Mouse (Mus musculus) right cerebral cortex, adult 2 months (tissue): Measurements from ENCODE around the gene Tspan33.
"Not testable (repeated sequence)": the region's sequence is repeated elsewhere in the genome, so short reads cannot be mapped to it uniquely, and the experiment has no call there.

Source experiments
- DNase-seq, 2 experiments: peaks; one replicate each; pipeline ENCODE4 v3.0.0; 2021 to 2022; ENCODE audit warnings: low spot score in 2 of 2

The Tspan33 gene

GRCm38 (mm10) chr6:29693953-29694352 lies at the start of gene Tspan33:
Gene Tspan33, plus strand, starts transcription at chr6:29694222.
- peak; percentile 92 to 95 for DNase-seq

GRCm38 (mm10) chr6:29649494-29650169 lies 44.4 kb upstream of the Tspan33 start:
- peak; percentile 94 to 97 for DNase-seq

- no peak for DNase-seq
Measured at GRCm38 (mm10) chr6:29650170-29650549, 43.9 kb upstream of the Tspan33 start.

- no peak for DNase-seq
Measured at GRCm38 (mm10) chr6:29653271-29653670, 40.8 kb upstream of the Tspan33 start.

GRCm38 (mm10) chr6:29658626-29659475 lies 35.2 kb upstream of the Tspan33 start:
- no peak for DNase-seq

GRCm38 (mm10) chr6:29659964-29660363 lies 34.1 kb upstream of the Tspan33 start:
- no peak for DNase-seq

GRCm38 (mm10) chr6:29660662-29661307 lies 33.2 kb upstream of the Tspan33 start:
- no peak for DNase-seq

GRCm38 (mm10) chr6:29667266-29667665 lies 26.8 kb upstream of the Tspan33 start:
- no peak for DNase-seq

- DNase-seq, result no peak
Measured at GRCm38 (mm10) chr6:29671741-29672140, 22.3 kb upstream of the Tspan33 start.

GRCm38 (mm10) chr6:29672563-29673411 lies 21.2 kb upstream of the Tspan33 start:
- peak; percentile 51 to 58 for DNase-seq

GRCm38 (mm10) chr6:29673739-29674138 lies 20.3 kb upstream of the Tspan33 start:
- DNase-seq, result no peak

GRCm38 (mm10) chr6:29679947-29680550 lies 14.0 kb upstream of the Tspan33 start:
- not testable (repeated sequence) for DNase-seq

GRCm38 (mm10) chr6:29681853-29682252 lies 12.2 kb upstream of the Tspan33 start:
- no peak for DNase-seq

GRCm38 (mm10) chr6:29684686-29685085 lies 9.3 kb upstream of the Tspan33 start:
- no peak for DNase-seq

GRCm38 (mm10) chr6:29685952-29686351 lies 8.1 kb upstream of the Tspan33 start:
- DNase-seq, result peak in 1 of 2 experiments; percentile 24

GRCm38 (mm10) chr6:29689458-29689857 lies 4.6 kb upstream of the Tspan33 start:
- DNase-seq, result no peak

- no peak for DNase-seq
Measured at GRCm38 (mm10) chr6:29694375-29695289, 610 bp downstream of the Tspan33 start.

- no peak for DNase-seq
Measured at GRCm38 (mm10) chr6:29695290-29695674, 1.3 kb downstream of the Tspan33 start.

GRCm38 (mm10) chr6:29695975-29696374 lies 2.0 kb downstream of the Tspan33 start:
- no peak for DNase-seq

- no peak for DNase-seq
Measured at GRCm38 (mm10) chr6:29697139-29697538, 3.1 kb downstream of the Tspan33 start.
